Mouse (Mus musculus): ENCODE measurements around the gene B3gnt2.

GRCm38 (mm10) chr11:22718036-22718435 is 142.7 kb downstream of the B3gnt2 start:
- no peak for TF ChIP-seq TCF12 (IDR thresholded peaks at IDR 0.05; ENCODE audit: insufficient read depth, poor library complexity, severe bottlenecking)
- TF ChIP-seq POLR2A (IDR thresholded peaks at IDR 0.05; ENCODE audit: insufficient read length, low read depth) = no peak
- TF ChIP-seq MAX (IDR thresholded peaks at IDR 0.05; ENCODE audit: low read depth) = no peak
- TF ChIP-seq MYOD1 (IDR thresholded peaks at IDR 0.05; ENCODE audit: control insufficient read depth in 1 of 3, insufficient read length in 2 of 3, low read depth in 2 of 3) = no peak
- TF ChIP-seq POLR2AphosphoS2 (IDR thresholded peaks at IDR 0.05; ENCODE audit: insufficient read length, low read depth) = no peak
- TF ChIP-seq USF1 (IDR thresholded peaks at IDR 0.05; ENCODE audit: low read depth) = no peak
- TF ChIP-seq REST (IDR thresholded peaks at IDR 0.05; ENCODE audit: insufficient read depth, insufficient read length) = no peak
- no peak for TF ChIP-seq E2F4 (IDR thresholded peaks at IDR 0.05; ENCODE audit: insufficient read depth)
- TF ChIP-seq SRF (IDR thresholded peaks at IDR 0.05; ENCODE audit: control insufficient read depth, insufficient read length, low read depth) = no peak
- TF ChIP-seq MYOG (IDR thresholded peaks at IDR 0.05; ENCODE audit: control insufficient read depth in 1 of 3, insufficient read depth in 1 of 3, insufficient read length in 2 of 3, low read depth in 2 of 3) = no peak
- TF ChIP-seq TCF3 (IDR thresholded peaks at IDR 0.05; ENCODE audit: insufficient read length, low read depth) = no peak
- TF ChIP-seq CEBPB (IDR thresholded peaks at IDR 0.05; ENCODE audit: insufficient read depth, poor library complexity, severe bottlenecking) = no peak

Measured in myocyte (in vitro differentiated cells).